8 mouse cellular contexts compared by ENCODE assay signal in the genomic region with DNA sequence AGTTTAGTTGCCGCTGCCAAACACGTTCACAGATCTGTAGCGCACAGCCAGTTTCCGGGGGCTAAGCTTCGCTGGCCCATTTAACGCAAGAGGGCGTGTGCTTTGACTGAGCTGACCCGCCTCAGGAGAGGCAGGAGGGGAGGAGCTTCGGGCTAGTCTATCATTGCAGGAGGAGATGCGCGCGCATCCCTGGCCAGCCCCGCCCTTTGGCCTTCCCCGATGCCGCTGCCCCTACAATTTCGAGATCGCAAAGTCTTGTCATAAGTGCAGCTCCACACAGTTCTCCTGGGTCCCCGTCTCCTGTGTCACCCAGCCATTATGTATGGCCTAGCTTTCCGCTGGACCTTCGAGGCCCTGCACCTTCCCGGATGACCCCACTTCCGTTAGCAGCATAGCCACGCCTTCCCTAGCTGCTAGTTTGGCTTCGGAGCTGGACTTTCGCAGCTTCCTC. TPM values are rescaled to one million over a fixed set of nuclear protein-coding genes. Genes with fewer than 3 reads are reported as not detected.
DNase-seq lines count a peak whose midpoint lies in the region; ATAC-seq and TF ChIP-seq lines count a peak whose summit lies in the region.

A gene (minus strand): TSS at position 369 of the 451 bp plus-strand sequence.

- H3K4me3 ChIP-seq in hindbrain, embryonic 14.5 days (replicated peaks; ENCODE audit: low read length) = peak within 1 kb of the TSS; percentile 54

- peak; percentile 70 for ATAC-seq in Patski
- peak; percentile 88 for ATAC-seq in hindbrain, embryonic 14.5 days (ENCODE audit: low FRiP score)

- no peaks in the 10 kb centered on the region for H3K9me3 ChIP-seq in hindbrain, embryonic 14.5 days (ENCODE audit: control insufficient read depth, low read length)

- CTCF ChIA-PET in Patski (lab: Charles Lee) = interaction anchor here (1.1 kb wide), 1 partner anchor 11 kb away, joined by 3 read pairs; no protein-coding TSS in a partner anchor

- peaks cover 4% of the 10 kb centered on the region; the same call in 1 of the 2 replicates for H3K4me1 ChIP-seq in hindbrain, embryonic 14.5 days (replicated peaks; ENCODE audit: control insufficient read depth, insufficient read depth, low read length)

- in situ Hi-C loops in Patski (cut with MboI; ENCODE audit: low pct_unique_long_range_greater_than_20kb) = loop anchor here (25.0 kb wide), 1 partner anchor 983 kb away; a partner anchor contains a TSS

- H3K27ac ChIP-seq in hindbrain, embryonic 14.5 days = peak within 1 kb of the TSS; percentile 84

- TF ChIP-seq CTCF in Patski (IDR thresholded peaks at IDR 0.05) = no peak

- no peak for DNase-seq in Patski (ENCODE audit: low read depth, low spot score)
- DNase-seq in cerebellum, postnatal 14 days = peak; percentile 88 to 90
- peak; percentile 65 to 76 for DNase-seq in frontal cortex, postnatal 25 days (ENCODE audit: low spot score in 2 of 2)
- peak; percentile 78 for DNase-seq in hindbrain, embryonic 14.5 days (ENCODE audit: low spot score)
- peak; percentile 82 to 83 for DNase-seq in layer of hippocampus, postnatal 36 days
- DNase-seq in lung, postnatal 36 days = peak; percentile 96
- DNase-seq in retina, postnatal 1 day = peak; percentile 92
- DNase-seq in urinary bladder, adult 18-20 months (ENCODE audit: low spot score in 2 of 2) = peak; percentile 75 to 82

- POLR2A ChIA-PET in Patski (lab: Charles Lee) = interaction anchor here (1.5 kb wide), 1 partner anchor 11 kb away, joined by 5 read pairs; no protein-coding TSS in a partner anchor

- WGBS in hindbrain, embryonic 14.5 days = 20% methylated on average over 25 of the region's 25 CpGs

- peaks cover 10% of the 10 kb centered on the region; the same call in 1 of the 2 replicates for H3K36me3 ChIP-seq in hindbrain, embryonic 14.5 days (replicated peaks; ENCODE audit: control insufficient read depth, insufficient read depth)

- no peaks in the 10 kb centered on the region for H3K27me3 ChIP-seq in Patski
- H3K27me3 ChIP-seq in hindbrain, embryonic 14.5 days (ENCODE audit: control insufficient read depth, insufficient read depth, low read length) = no peaks in the 10 kb centered on the region

- peak within 1 kb of the TSS; percentile 58 for H3K9ac ChIP-seq in hindbrain, embryonic 14.5 days

- H3K4me2 ChIP-seq in hindbrain, embryonic 14.5 days (replicated peaks) = peak within 1 kb of the TSS; percentile 61

RNA-seq across cellular contexts. Expression of the gene that starts here (rescaled TPM):
- polyA plus RNA-seq in Patski (2021) = 64.5 TPM
- 48.8 and 52.3 TPM in 2 replicates for polyA plus RNA-seq in hindbrain, embryonic 14.5 days (2014; fragmentation: Nextera tagmentation; extraction: Ambion mirVana)
- total RNA-seq in layer of hippocampus, postnatal 36 days (2021) = 10 to 100 TPM; 24.9 to 29.5 TPM
